Comparison of ENCODE assay signal across 9 mouse cellular contexts in genomic region chr3:88685958-88686451, GRCm38 (mm10). TPM values are rescaled to one million over a fixed set of nuclear protein-coding genes. Genes with fewer than 3 reads are reported as not detected.
DNase-seq lines count a peak whose midpoint lies in the region; ATAC-seq and TF ChIP-seq lines count a peak whose summit lies in the region.
"Had no signal": no experiment of that assay in that cellular context is flagged by ENCODE, and none has a peak within 500 bp of the region (broad histone marks: within the 10 kb centered on the region; RNA-seq: fewer than 3 reads in every experiment).

No protein-coding gene starts in this region.

- peak; percentile 26; the same call in 1 of the 2 replicates for TF ChIP-seq CTCF in small intestine, adult 2 months (IDR thresholded peaks at IDR 0.05; ENCODE audit: extremely low read depth, insufficient read length, insufficient replicate concordance, low read depth, low read length)

- peak; percentile 66 for ATAC-seq in forebrain, embryonic 16.5 days

- peak overlapping the region; percentile 98 for H3K4me3 ChIP-seq in forebrain, embryonic 16.5 days (replicated peaks; ENCODE audit: low read length)
- peak overlapping the region; percentile 89 for H3K4me3 ChIP-seq in small intestine, adult 2 months (ENCODE audit: low read depth, low read length)

- peak overlapping the region; percentile 94 for H3K4me2 ChIP-seq in forebrain, embryonic 16.5 days (ENCODE audit: low read length)

- peaks cover 20% of the 10 kb centered on the region for H3K36me3 ChIP-seq in forebrain, embryonic 16.5 days (ENCODE audit: control insufficient read depth, insufficient read depth)
- peaks cover 27% of the 10 kb centered on the region for H3K36me3 ChIP-seq in small intestine, adult 2 months (ENCODE audit: control insufficient read depth, insufficient read depth, low read length)

- peaks cover 17% of the 10 kb centered on the region for H3K4me1 ChIP-seq in forebrain, embryonic 16.5 days (replicated peaks; ENCODE audit: control insufficient read depth, insufficient read depth, low read length)
- peaks cover 6% of the 10 kb centered on the region; the same call in 1 of the 2 replicates for H3K4me1 ChIP-seq in small intestine, adult 2 months (ENCODE audit: control insufficient read depth, insufficient read depth, insufficient read length, low read length)

- H3K27me3 ChIP-seq in forebrain, embryonic 16.5 days (replicated peaks; ENCODE audit: control insufficient read depth, insufficient read depth, low read length) = no peaks in the 10 kb centered on the region
- no peaks in the 10 kb centered on the region for H3K27me3 ChIP-seq in small intestine, adult 2 months (ENCODE audit: control insufficient read depth, insufficient read depth, low read length)

- under 1% methylated on average over 44 of the region's 45 CpGs for WGBS in forebrain, embryonic 16.5 days
- under 1% methylated on average over 45 of the region's 45 CpGs for WGBS in small intestine, adult 2 months

- DNase-seq in adrenal gland, postnatal 25 days = peak; percentile 47
- no peak for DNase-seq in adrenal gland, adult (ENCODE audit: inconsistent age in 2 of 2, low spot score in 1 of 2)
- DNase-seq in CD4-positive helper T cell, adult 2 months (ENCODE audit: low read depth, low spot score) = peak; percentile 65
- DNase-seq in cerebellum, adult 11 months = peak; percentile 38
- DNase-seq in kidney, postnatal 10 days = peak; percentile 72
- DNase-seq in lung, postnatal 25 days (ENCODE audit: low spot score) = peak; percentile 29

- H3K9me3 ChIP-seq in forebrain, embryonic 16.5 days (ENCODE audit: control insufficient read depth, low read length) = no peaks in the 10 kb centered on the region

- no peak for TF ChIP-seq POLR2A in small intestine, adult 2 months (IDR thresholded peaks at IDR 0.05; ENCODE audit: low read depth, low read length)

- peak overlapping the region; percentile 97 for H3K9ac ChIP-seq in forebrain, embryonic 16.5 days (replicated peaks; ENCODE audit: low read depth, low read length)

- H3K27ac ChIP-seq in forebrain, embryonic 16.5 days (ENCODE audit: low read length) = peak overlapping the region; percentile 98
- H3K27ac ChIP-seq in small intestine, adult 2 months (ENCODE audit: insufficient read depth, low read depth, low read length) = peak overlapping the region; percentile 92

RNA-seq across cellular contexts. Expression of gene Khdc4, which starts 0.4 kb away (rescaled TPM):
- total RNA-seq in adrenal gland, postnatal 25 days (2021) = 64.9 and 69.4 TPM in 2 replicates
- polyA plus RNA-seq in forebrain, embryonic 16.5 days (2015; fragmentation: Nextera tagmentation; extraction: Ambion mirVana) = 107 and 109 TPM in 2 replicates
- 20.2 and 23.2 TPM in 2 replicates for polyA plus RNA-seq in small intestine, adult 2 months (2012; rRNA removed)

RNA-seq across cellular contexts. Expression of gene Rit1, which starts 30.6 kb away (rescaled TPM):
- total RNA-seq in adrenal gland, postnatal 25 days (2021) = 48.7 and 65.4 TPM in 2 replicates
- polyA plus RNA-seq in forebrain, embryonic 16.5 days (2015; fragmentation: Nextera tagmentation; extraction: Ambion mirVana) = 43.2 and 52.6 TPM in 2 replicates
- polyA plus RNA-seq in small intestine, adult 2 months (2012; rRNA removed) = 13.2 and 21.5 TPM in 2 replicates

RNA-seq across cellular contexts. Expression of gene Rxfp4, which starts 33.1 kb away (rescaled TPM):
- total RNA-seq in adrenal gland, postnatal 25 days (2021) = not detected in 2 replicates
- polyA plus RNA-seq in forebrain, embryonic 16.5 days (2015; fragmentation: Nextera tagmentation; extraction: Ambion mirVana) = not detected in 2 replicates
- not detected in 2 replicates for polyA plus RNA-seq in small intestine, adult 2 months (2012; rRNA removed)
- total RNA-seq: left cerebral cortex, postnatal 25 days had no signal

Comparison
In these comparisons a context has a peak if more than half of its experiments do, and no peak if none do; other contexts are left out.
1. DNase-seq: peak in adrenal gland, postnatal 25 days (single experiment), CD4-positive helper T cell, adult 2 months (single experiment), cerebellum, adult 11 months (single experiment), kidney, postnatal 10 days (single experiment) and lung, postnatal 25 days (single experiment); none in adrenal gland, adult (0 of 2).